Mouse (Mus musculus): ENCODE data around the gene Cldn24. TPM values are rescaled to one million over a fixed set of nuclear protein-coding genes. Genes with fewer than 3 reads are reported as not detected.
A peak's percentile ranks its signal among the peaks of the same experiment; 100 is the strongest.
"Not testable (repeated sequence)": the region's sequence is repeated elsewhere in the genome, so short reads cannot be mapped to it uniquely, and the experiment has no call there.

Gene Cldn24
- polyA plus RNA-seq, 1 experiment from 2014 or later = not detected

DNA sequence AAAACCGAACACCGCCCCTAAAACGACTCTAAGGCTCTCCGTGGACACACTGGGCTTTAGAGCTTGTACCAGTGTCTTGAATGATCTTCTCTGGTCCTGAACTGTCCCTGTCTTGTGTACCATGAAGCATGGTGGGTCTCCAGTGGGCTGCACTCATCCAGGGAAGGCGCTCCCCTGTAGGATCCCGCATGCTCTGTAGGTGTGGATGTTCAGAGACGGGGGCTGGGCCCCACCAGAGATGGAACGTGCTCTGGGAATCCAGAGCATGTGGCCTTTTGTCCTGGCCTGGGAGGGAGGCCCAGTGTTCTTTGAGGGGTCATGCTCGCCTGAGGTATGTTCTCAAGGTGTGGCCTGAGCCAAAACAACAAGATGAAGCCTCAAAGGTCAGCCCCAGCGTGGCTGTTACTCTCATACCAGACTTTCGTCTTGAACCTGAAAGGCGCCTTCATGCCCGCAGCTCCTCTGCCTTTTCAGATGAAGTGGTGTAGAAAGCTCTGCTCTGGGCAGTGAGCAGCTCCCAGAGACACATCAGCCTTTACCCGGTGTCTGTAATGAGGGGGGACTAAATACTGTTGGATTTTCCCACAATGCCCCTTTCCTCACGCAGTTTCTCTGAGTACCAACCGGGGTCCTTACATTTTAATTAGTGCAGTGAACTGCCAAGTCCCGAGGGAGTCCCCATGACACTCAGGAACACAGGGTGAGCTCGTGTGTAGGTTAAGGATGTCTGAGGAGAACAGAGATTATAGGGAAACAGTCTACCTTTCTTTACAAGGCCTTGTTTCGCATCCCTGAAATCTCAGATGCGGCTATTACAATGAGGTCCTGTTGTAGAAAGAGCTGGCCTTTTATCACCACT, 800 bp upstream of the Cldn24 start:
- 77% methylated on average over 20 of the region's 20 CpGs for WGBS
- H3K4me2 ChIP-seq (ENCODE audit: low read length) = no peak overlapping the region
- H3K4me3 ChIP-seq (ENCODE audit: low read depth, low read length) = no peak overlapping the region
- no peak overlapping the region for H3K27ac ChIP-seq (ENCODE audit: low read depth, low read length)
- H3K27me3 ChIP-seq (replicated peaks; ENCODE audit: control insufficient read depth, insufficient read depth, low read length) = no peaks in the 10 kb centered on the region
- no peaks in the 10 kb centered on the region for H3K9me3 ChIP-seq (replicated peaks; ENCODE audit: control insufficient read depth, low read length)
- ATAC-seq = no peak
- no peaks in the 10 kb centered on the region for H3K4me1 ChIP-seq (ENCODE audit: control insufficient read depth, insufficient read depth, low read length)
- H3K9ac ChIP-seq (ENCODE audit: low read length) = no peak overlapping the region
- no peak for DNase-seq (ENCODE audit: low spot score)
- no peaks in the 10 kb centered on the region for H3K36me3 ChIP-seq (ENCODE audit: control insufficient read depth, insufficient read depth, low read length)

- H3K9ac ChIP-seq (ENCODE audit: low read length); H3K9me3 ChIP-seq (replicated peaks; ENCODE audit: control insufficient read depth, low read length); H3K4me3 ChIP-seq (ENCODE audit: low read depth, low read length); H3K36me3 ChIP-seq (ENCODE audit: control insufficient read depth, insufficient read depth, low read length); H3K27me3 ChIP-seq (replicated peaks; ENCODE audit: control insufficient read depth, insufficient read depth, low read length); ATAC-seq; H3K4me2 ChIP-seq (ENCODE audit: low read length); H3K4me1 ChIP-seq (ENCODE audit: control insufficient read depth, insufficient read depth, low read length); H3K27ac ChIP-seq (ENCODE audit: low read depth, low read length); DNase-seq (ENCODE audit: low spot score): not testable (repeated sequence)
- 83% methylated on average over 7 of the region's 9 CpGs for WGBS
Observed at GRCm38 (mm10) chr8:47822541-47822940, 598 bp downstream of the Cldn24 start.

GRCm38 (mm10) chr8:47823777-47824176, 1.8 kb downstream of the Cldn24 start:
- H3K4me1 ChIP-seq (ENCODE audit: control insufficient read depth, insufficient read depth, low read length) = no peaks in the 10 kb centered on the region
- H3K4me3 ChIP-seq (ENCODE audit: low read depth, low read length) = no peak overlapping the region
- H3K9me3 ChIP-seq (replicated peaks; ENCODE audit: control insufficient read depth, low read length) = no peaks in the 10 kb centered on the region
- no peak overlapping the region for H3K27ac ChIP-seq (ENCODE audit: low read depth, low read length)
- no peaks in the 10 kb centered on the region for H3K27me3 ChIP-seq (replicated peaks; ENCODE audit: control insufficient read depth, insufficient read depth, low read length)
- DNase-seq (ENCODE audit: low spot score) (no peak), ATAC-seq (no peak)
- no peak overlapping the region for H3K9ac ChIP-seq (ENCODE audit: low read length)
- no peak overlapping the region for H3K4me2 ChIP-seq (ENCODE audit: low read length)
- WGBS = 13% methylated on average over 10 of the region's 10 CpGs
- no peaks in the 10 kb centered on the region for H3K36me3 ChIP-seq (ENCODE audit: control insufficient read depth, insufficient read depth, low read length)

DNA sequence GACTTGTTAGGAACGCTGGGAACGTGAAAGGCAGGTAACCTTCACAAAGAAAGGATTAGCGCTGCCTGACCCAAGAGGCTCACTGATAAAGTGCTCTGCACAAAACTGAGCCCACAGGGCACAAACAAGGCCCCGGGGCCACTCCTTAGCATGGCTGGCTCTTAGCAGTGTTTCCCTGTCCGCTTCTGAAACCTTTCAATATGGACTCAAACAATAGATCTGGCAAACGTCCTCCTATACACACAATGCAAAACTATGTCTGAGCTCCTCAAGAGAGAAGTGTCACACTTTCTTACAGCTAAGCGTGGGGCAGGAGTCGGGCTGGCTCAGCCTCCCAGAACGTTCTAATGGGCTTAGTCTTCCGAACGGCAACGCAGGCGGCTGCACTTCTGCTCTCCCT, 2.2 kb downstream of the Cldn24 start, which contains the start of gene Cldn22:
Gene Cldn22 (plus strand): TSS at position 301 of the 400 bp plus-strand sequence.
- H3K4me2 ChIP-seq (ENCODE audit: low read length) = no peak within 1 kb of the TSS
- WGBS = 6% methylated on average over 13 of the region's 13 CpGs
- no peaks in the 10 kb centered on the region for H3K9me3 ChIP-seq (replicated peaks; ENCODE audit: control insufficient read depth, low read length)
- no peaks in the 10 kb centered on the region for H3K27me3 ChIP-seq (replicated peaks; ENCODE audit: control insufficient read depth, insufficient read depth, low read length)
- ATAC-seq (peak; percentile 15; the same call in 1 of the 2 replicates), DNase-seq (ENCODE audit: low spot score) (peak; percentile 40)
- H3K9ac ChIP-seq (ENCODE audit: low read length) = no peak within 1 kb of the TSS
- H3K4me3 ChIP-seq (ENCODE audit: low read depth, low read length) = no peak within 1 kb of the TSS
- no peak within 1 kb of the TSS for H3K27ac ChIP-seq (ENCODE audit: low read depth, low read length)
- H3K4me1 ChIP-seq (ENCODE audit: control insufficient read depth, insufficient read depth, low read length) = no peaks in the 10 kb centered on the region
- no peaks in the 10 kb centered on the region for H3K36me3 ChIP-seq (ENCODE audit: control insufficient read depth, insufficient read depth, low read length)

DNA sequence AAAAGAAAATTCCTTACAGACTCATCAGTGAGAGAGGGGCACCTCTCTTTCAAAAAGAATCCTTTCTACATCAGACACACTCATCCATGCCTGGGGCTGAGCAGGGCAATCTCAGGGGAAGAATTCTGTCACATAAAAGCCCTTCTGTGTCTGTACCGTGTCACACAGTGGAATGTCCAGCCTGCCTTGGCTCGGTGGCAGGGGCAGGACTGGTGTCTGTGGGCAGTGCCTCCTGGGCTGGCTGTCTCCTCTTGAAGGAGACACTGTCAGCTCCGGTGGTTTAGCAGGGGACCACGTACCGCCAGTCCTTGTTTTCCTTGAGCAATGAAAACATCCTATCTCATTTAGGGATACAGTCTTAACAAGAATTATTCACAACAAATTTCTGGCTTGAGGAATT, 3.7 kb downstream of the Cldn24 start:
- H3K4me2 ChIP-seq (ENCODE audit: low read length) = no peak overlapping the region
- 49% methylated on average over 5 of the region's 5 CpGs for WGBS
- 0 out of 2 replicates have a peak, but pooled peaks cover 3% of the 10 kb centered on the region for H3K36me3 ChIP-seq (ENCODE audit: control insufficient read depth, insufficient read depth, low read length)
- DNase-seq (ENCODE audit: low spot score) (no peak), ATAC-seq (no peak)
- no peaks in the 10 kb centered on the region for H3K27me3 ChIP-seq (replicated peaks; ENCODE audit: control insufficient read depth, insufficient read depth, low read length)
- H3K27ac ChIP-seq (ENCODE audit: low read depth, low read length) = no peak overlapping the region
- no peaks in the 10 kb centered on the region for H3K4me1 ChIP-seq (ENCODE audit: control insufficient read depth, insufficient read depth, low read length)
- H3K4me3 ChIP-seq (ENCODE audit: low read depth, low read length) = no peak overlapping the region
- H3K9me3 ChIP-seq (replicated peaks; ENCODE audit: control insufficient read depth, low read length) = no peaks in the 10 kb centered on the region
- H3K9ac ChIP-seq (ENCODE audit: low read length) = no peak overlapping the region

GRCm38 (mm10) chr8:47826911-47827310, 5.0 kb downstream of the Cldn24 start:
- Histone ChIP-seq H3K4me2 (ENCODE audit: low read length) (no peak overlapping the region), H3K9me3 (replicated peaks; ENCODE audit: control insufficient read depth, low read length) (no peaks in the 10 kb centered on the region), H3K4me1 (ENCODE audit: control insufficient read depth, insufficient read depth, low read length) (no peaks in the 10 kb centered on the region), H3K4me3 (ENCODE audit: low read depth, low read length) (no peak overlapping the region), H3K27ac (ENCODE audit: low read depth, low read length) (no peak overlapping the region), H3K36me3 (ENCODE audit: control insufficient read depth, insufficient read depth, low read length) (0 out of 2 replicates have a peak, but pooled peaks cover 8% of the 10 kb centered on the region), H3K9ac (ENCODE audit: low read length) (no peak overlapping the region), H3K27me3 (replicated peaks; ENCODE audit: control insufficient read depth, insufficient read depth, low read length) (no peaks in the 10 kb centered on the region)
- WGBS = 88% methylated on average over 9 of the region's 9 CpGs
- DNase-seq (ENCODE audit: low spot score) = no peak
- ATAC-seq = no peak

DNA sequence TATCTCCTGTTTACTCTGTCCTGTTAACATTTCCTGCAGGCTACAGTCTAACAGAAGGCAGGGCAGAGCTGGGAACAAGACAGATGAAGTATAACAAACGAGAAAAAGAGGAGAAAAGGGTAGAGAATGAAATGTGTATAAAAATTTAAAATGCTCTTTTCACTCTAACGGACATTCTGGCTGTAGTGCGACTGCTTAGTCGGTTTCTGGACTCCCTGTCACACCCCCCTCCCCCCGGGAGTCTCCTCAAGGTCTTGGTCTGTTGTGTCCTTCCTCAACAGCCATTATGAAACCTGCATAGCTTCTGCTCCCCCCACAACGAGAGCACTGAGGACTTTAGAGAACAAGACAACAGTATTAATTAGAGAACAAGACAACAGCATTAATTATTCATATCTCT, 10.7 kb downstream of the Cldn24 start:
- Histone ChIP-seq H3K27ac (ENCODE audit: low read depth, low read length) (no peak overlapping the region), H3K27me3 (replicated peaks; ENCODE audit: control insufficient read depth, insufficient read depth, low read length) (no peaks in the 10 kb centered on the region), H3K4me3 (ENCODE audit: low read depth, low read length) (no peak overlapping the region), H3K9ac (ENCODE audit: low read length) (no peak overlapping the region), H3K36me3 (ENCODE audit: control insufficient read depth, insufficient read depth, low read length) (0 out of 2 replicates have a peak, but pooled peaks cover 8% of the 10 kb centered on the region), H3K4me1 (ENCODE audit: control insufficient read depth, insufficient read depth, low read length) (no peaks in the 10 kb centered on the region), H3K9me3 (replicated peaks; ENCODE audit: control insufficient read depth, low read length) (no peaks in the 10 kb centered on the region), H3K4me2 (ENCODE audit: low read length) (no peak overlapping the region)
- WGBS = 70% methylated on average over 6 of the region's 6 CpGs
- no peak for DNase-seq (ENCODE audit: low spot score)
- no peak for ATAC-seq

DNA sequence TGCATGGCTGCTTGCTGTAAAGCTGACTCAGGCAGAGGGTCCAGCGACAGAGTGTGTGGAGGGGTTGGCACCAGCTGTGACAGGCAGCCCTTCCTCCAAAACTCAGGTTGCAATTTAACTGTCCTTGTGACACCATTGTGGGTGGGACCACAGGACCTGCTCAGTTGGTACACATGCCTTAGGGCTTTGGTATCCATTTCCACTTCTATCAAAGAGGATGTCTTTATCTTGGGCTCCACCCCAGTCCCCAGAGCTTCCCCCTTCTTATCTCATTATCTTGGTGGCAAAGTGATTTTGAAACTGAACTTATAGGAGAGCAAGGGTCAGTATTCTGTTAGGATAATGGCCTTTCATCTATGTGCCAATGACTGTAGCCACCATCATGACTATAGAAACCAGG, 12.0 kb downstream of the Cldn24 start:
- Histone ChIP-seq H3K4me1 (ENCODE audit: control insufficient read depth, insufficient read depth, low read length) (no peaks in the 10 kb centered on the region), H3K36me3 (ENCODE audit: control insufficient read depth, insufficient read depth, low read length) (0 out of 2 replicates have a peak, but pooled peaks cover 8% of the 10 kb centered on the region), H3K27ac (ENCODE audit: low read depth, low read length) (no peak overlapping the region), H3K4me3 (ENCODE audit: low read depth, low read length) (no peak overlapping the region), H3K9me3 (replicated peaks; ENCODE audit: control insufficient read depth, low read length) (no peaks in the 10 kb centered on the region), H3K9ac (ENCODE audit: low read length) (no peak overlapping the region), H3K27me3 (replicated peaks; ENCODE audit: control insufficient read depth, insufficient read depth, low read length) (no peaks in the 10 kb centered on the region), H3K4me2 (ENCODE audit: low read length) (no peak overlapping the region)
- ATAC-seq (no peak), DNase-seq (ENCODE audit: low spot score) (no peak)
- 67% methylated on average over 1 of the region's 1 CpGs for WGBS

DNA sequence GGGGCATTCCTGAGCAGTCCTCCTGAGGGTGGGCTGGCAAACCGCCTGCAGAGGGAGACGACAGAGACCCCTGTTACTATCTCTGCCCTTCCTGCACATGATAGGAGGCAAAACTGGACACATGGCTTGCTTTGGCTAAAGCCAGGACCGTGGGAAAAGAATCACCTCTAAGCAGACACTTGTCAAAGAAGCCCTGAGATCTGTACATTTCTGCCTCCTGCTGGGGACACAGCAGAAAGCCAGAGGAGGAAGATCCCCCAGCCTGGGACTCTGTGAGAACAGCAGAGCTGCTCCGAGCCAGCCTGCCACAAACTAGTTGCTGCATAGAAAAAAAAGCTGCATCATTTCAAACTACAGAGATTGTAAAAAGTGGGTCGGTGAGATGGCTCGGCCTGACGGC, 21.1 kb downstream of the Cldn24 start:
- H3K27me3 ChIP-seq (replicated peaks; ENCODE audit: control insufficient read depth, insufficient read depth, low read length) = no peaks in the 10 kb centered on the region

More for the DNA sequence above, 21.1 kb downstream of the Cldn24 start:
- H3K27ac ChIP-seq (ENCODE audit: low read depth, low read length) = no peak overlapping the region
- no peaks in the 10 kb centered on the region for H3K4me1 ChIP-seq (ENCODE audit: control insufficient read depth, insufficient read depth, low read length)
- H3K9me3 ChIP-seq (replicated peaks; ENCODE audit: control insufficient read depth, low read length) = no peaks in the 10 kb centered on the region
- H3K4me2 ChIP-seq (ENCODE audit: low read length) = no peak overlapping the region
- WGBS = 85% methylated on average over 7 of the region's 7 CpGs
- DNase-seq (ENCODE audit: low spot score) = no peak
- peaks cover 14% of the 10 kb centered on the region; the same call in 1 of the 2 replicates for H3K36me3 ChIP-seq (ENCODE audit: control insufficient read depth, insufficient read depth, low read length)
- no peak for ATAC-seq
- no peak overlapping the region for H3K9ac ChIP-seq (ENCODE audit: low read length)
- no peak overlapping the region for H3K4me3 ChIP-seq (ENCODE audit: low read depth, low read length)
